Mouse (Mus musculus) cerebellum, postnatal 14 days (tissue): ENCODE results near the gene Enpp6.

ENCODE experiments used
- DNase-seq, 2 experiments: peaks; one replicate each; pipeline ENCODE4 v3.0.0; 2021; ENCODE audit warnings: mixed read lengths in 2 of 2

Gene Enpp6

GRCm38 (mm10) chr8:46986386-46987140 lies at the start of gene Enpp6:
TSS of gene Enpp6 (plus strand) at chr8:46986887.
- DNase-seq = peak in 1 of 2 experiments; percentile 6

GRCm38 (mm10) chr8:46938218-46938617 lies 48.5 kb upstream of the Enpp6 start:
- DNase-seq = no peak

- no peak for DNase-seq
These were observed 45.4 kb upstream of the Enpp6 start for GRCm38 (mm10) chr8:46941295-46941694.

GRCm38 (mm10) chr8:46941731-46942650 lies 44.7 kb upstream of the Enpp6 start:
- DNase-seq = no peak

GRCm38 (mm10) chr8:46942651-46943024 lies 44.0 kb upstream of the Enpp6 start:
- DNase-seq = no peak

- no peak for DNase-seq
These were observed 43.4 kb upstream of the Enpp6 start for GRCm38 (mm10) chr8:46943337-46943736.

- DNase-seq = peak in 1 of 2 experiments; percentile 23
These were observed 40.5 kb upstream of the Enpp6 start for GRCm38 (mm10) chr8:46946181-46946580.

- DNase-seq = no peak
These were observed 38.5 kb upstream of the Enpp6 start for GRCm38 (mm10) chr8:46948091-46948757.

GRCm38 (mm10) chr8:46953472-46953871 lies 33.2 kb upstream of the Enpp6 start:
- DNase-seq = peak; percentile 82 to 88

- no peak for DNase-seq
These were observed 23.9 kb upstream of the Enpp6 start for GRCm38 (mm10) chr8:46962630-46963427.

- DNase-seq = no peak
These were observed 23.0 kb upstream of the Enpp6 start for GRCm38 (mm10) chr8:46963619-46964145.

GRCm38 (mm10) chr8:46965812-46966211 lies 20.9 kb upstream of the Enpp6 start:
- DNase-seq = no peak

GRCm38 (mm10) chr8:46968721-46969120 lies 18.0 kb upstream of the Enpp6 start:
- no peak for DNase-seq

GRCm38 (mm10) chr8:46969386-46969785 lies 17.3 kb upstream of the Enpp6 start:
- no peak for DNase-seq

- no peak for DNase-seq
These were observed 9.3 kb upstream of the Enpp6 start for GRCm38 (mm10) chr8:46977376-46977775.

- DNase-seq = no peak
These were observed 4.5 kb upstream of the Enpp6 start for GRCm38 (mm10) chr8:46982166-46982565.

GRCm38 (mm10) chr8:46982770-46983169 lies 3.9 kb upstream of the Enpp6 start:
- DNase-seq = no peak

GRCm38 (mm10) chr8:46984647-46985046 lies 2.0 kb upstream of the Enpp6 start:
- DNase-seq = no peak

GRCm38 (mm10) chr8:46988366-46988765 lies 1.7 kb downstream of the Enpp6 start:
- DNase-seq = no peak

GRCm38 (mm10) chr8:46991081-46991480 lies 4.4 kb downstream of the Enpp6 start:
- DNase-seq = no peak

- DNase-seq = no peak
These were observed 5.9 kb downstream of the Enpp6 start for GRCm38 (mm10) chr8:46992579-46992978.
